Mouse (Mus musculus): ENCODE data around the gene Pemt.
"Not testable (repeated sequence)": the region's sequence is repeated elsewhere in the genome, so short reads cannot be mapped to it uniquely, and the experiment has no call there.

Gene Pemt

DNA sequence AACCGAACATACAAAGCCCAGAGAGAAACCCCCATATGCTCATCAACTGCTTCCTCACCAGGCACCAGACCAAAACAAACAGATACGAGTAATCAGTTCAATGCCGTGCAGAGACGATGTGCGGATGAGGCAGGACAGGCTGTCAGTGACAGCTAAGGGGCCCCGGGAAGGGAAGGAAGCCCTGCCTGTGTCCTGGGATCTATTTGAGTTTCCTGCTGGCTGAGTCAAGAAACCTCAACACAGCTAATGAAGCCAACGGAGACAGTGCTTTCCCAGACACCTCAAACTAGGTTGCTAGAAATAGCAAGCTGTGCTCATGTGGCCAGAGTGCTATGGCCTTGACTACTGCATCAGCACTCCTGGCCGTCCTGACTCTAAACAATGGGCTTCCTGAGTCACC, 54.9 kb downstream of the Pemt start:
- no peak for DNase-seq

DNA sequence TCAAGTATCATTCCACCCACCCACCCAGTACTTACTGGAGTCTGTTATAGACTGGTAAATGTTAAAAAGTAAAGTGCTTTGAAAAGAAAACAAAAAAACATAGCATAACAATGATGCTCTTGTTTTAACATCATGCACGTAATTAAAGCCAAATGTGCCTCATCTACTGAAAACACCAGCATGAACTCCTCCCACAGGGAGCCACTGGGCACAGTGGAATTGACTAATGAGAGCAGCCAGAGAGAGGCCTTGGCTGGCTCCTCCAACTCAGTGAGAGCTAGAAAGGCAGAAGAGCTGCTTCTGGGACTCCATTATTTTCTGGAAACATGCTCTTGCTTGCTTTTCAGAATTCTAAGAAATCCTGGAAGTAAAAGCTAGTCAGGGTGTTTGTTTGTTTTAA, 56.9 kb downstream of the Pemt start:
- DNase-seq = no peak

DNA sequence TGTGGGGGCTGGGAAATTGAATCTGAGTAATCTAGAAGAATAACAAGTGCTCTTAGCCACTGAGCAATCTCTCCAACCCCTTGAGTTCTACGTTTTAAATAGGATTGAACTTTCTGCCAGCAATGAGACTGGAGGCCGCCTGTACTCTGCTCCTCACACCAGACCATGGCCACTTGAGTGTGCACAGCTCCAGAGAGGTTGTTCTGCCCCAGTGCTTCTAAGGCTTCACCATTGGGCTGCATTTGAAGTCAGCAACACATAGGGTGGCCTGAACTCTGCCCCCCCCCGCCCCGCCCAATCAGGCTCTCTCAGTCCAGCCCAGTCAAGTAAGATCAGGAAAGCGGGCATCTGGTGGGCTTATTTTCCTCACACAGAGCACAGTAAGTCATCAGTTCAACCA, 68.5 kb downstream of the Pemt start:
- no peak for DNase-seq

- peak; percentile 93 for DNase-seq
These were observed 71.0 kb downstream of the Pemt start for GRCm38 (mm10) chr11:59975241-59975640.

DNA sequence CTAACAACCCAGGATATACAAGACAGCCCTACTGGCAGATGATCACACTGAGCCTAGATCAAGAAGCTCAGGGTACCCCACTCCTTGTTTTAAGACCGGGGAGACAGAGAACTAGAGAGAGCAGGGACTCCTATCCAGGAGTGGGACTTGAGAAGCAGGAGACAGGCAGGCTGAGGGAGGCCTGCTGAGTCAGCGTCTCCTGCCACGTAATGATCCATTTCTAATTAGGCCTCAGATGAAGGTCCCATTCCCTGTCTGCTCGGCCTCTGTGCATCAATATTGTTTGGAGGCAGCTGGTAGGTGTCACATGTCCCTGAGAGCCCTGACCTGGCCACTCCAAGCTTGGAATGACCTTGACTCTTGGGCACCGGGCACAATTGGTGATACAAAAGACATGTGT, 72.9 kb downstream of the Pemt start:
- no peak for DNase-seq

GRCm38 (mm10) chr11:59971691-59972090, 74.6 kb downstream of the Pemt start:
- DNase-seq = peak; percentile 44

- DNase-seq = no peak
These were observed 75.5 kb downstream of the Pemt start for GRCm38 (mm10) chr11:59970780-59971179.

- no peak for DNase-seq
These were observed 78.5 kb downstream of the Pemt start for GRCm38 (mm10) chr11:59967765-59968164.

DNA sequence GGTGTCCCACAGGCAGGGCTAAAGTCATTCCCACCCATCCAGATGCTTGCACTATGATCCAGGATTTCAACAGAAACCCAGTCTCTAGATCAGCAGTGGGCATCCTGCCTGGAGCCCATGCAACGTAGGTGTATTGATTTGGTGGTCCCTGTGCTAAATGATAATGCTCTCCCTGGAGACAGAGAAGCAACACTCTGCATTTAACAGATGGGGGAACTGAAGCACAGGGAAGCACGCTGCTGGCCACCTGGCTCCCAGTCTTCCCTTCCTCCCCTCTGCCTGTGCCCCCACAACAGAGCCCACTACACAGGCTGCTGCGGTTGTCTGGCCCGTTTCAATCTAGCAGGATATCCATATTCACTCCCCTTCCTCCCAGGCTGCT, 80.2 kb downstream of the Pemt start:
- no peak for DNase-seq

GRCm38 (mm10) chr11:59965227-59966101, 80.8 kb downstream of the Pemt start:
- DNase-seq = peak; percentile 88

- peak; percentile 79 for DNase-seq
These were observed 81.5 kb downstream of the Pemt start, which contains the start of gene Rasd1 for GRCm38 (mm10) chr11:59964818-59965217. Gene Rasd1, minus strand, starts transcription at chr11:59964944.

DNA sequence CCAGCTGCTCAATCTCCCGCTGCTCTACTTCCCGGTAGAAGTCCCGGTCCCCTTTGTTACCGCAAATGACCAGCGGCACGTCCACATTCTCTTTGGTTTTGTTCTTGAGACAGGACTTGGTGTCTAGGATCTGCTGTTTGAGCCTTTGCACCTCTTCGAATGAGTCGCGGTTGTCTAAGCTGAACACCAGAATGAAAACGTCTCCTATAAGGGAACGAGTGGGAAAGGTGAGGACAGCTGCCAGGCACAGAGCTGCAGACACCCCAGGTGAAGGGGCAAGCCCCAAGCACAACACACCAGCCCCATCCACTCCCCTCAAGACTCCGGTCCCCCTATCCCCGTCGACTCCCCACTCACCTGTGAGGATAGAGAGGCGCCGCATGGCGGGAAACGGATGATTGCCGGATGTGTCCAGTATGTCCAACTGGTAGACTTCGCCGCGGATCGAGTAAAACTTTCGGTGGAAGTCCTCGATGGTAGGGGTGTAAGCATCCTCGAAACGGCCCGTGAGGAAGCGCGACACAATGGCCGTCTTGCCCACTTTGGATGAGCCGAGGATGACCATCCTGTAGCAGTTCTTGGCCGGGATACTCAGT, 82.0 kb downstream of the Pemt start:
- DNase-seq = no peak

GRCm38 (mm10) chr11:59963364-59964162, 82.7 kb downstream of the Pemt start:
- peak; percentile 62 for DNase-seq

- DNase-seq = no peak
These were observed 83.7 kb downstream of the Pemt start for GRCm38 (mm10) chr11:59962590-59962989.

DNA sequence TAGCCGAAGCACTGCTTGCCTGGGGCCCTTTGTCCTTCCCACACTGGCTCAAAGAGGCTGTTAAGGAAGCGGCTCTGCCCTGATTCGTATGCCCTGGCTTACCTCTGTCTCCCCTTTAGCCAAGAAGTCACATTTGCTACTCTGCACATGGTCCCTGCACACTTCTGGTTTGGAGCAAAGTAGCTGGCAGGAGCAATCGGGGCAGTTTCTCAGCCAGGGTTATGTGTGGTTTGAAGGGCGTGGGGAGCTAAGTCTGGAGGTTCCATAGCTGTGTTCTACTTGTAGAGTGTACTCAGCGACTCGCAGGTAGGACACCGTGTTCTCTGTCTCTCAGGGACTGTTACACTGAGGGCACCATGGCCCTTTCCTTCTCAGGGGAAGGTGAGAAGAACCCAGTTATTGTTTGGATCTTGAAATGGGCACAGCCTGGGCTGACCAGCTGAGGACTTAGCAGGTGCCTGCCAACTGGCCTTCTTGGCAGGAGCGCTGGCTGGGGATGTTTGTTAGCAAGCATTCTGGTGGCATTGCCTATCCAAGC, 84.9 kb downstream of the Pemt start:
- DNase-seq = no peak

DNA sequence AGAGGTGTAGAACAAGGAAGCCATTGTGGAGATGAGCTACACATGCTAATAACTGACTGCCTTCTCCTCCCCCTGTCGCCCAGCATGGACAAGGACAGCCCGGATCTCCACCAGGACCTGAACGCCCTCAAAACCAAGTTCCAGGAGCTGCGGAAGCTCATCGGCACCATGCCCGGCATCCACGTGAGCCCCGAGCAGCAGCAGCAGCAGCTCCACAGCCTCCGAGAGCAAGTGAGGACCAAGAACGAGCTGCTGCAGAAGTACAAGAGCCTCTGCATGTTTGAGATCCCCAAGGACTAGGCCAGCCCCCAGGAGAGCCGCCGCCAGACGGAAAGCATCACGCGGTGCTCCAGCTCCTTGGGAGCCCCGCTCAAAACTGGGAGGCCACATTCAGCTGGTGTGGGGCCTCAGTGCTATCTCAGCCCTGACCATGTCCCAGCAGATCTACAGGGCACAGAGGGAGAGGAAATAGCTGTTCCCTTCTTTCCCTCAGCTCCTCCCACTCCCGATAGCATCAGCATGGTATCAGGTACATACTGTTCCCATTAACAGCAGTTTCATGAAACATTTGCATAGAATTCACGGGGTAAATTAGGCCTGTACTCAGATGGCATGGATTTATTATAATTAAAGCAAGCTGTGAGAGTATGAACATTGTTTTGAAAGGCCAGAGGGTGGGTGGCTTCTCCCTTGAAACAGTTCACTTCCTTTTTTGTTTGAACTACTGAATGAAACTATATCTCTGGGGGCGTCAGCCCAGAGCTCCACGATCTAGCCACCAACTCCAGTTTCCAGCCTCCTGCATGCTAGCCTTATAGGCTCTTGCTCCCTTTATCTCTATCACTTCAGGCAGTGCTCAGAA, 85.6 kb downstream of the Pemt start:
- no peak for DNase-seq

DNA sequence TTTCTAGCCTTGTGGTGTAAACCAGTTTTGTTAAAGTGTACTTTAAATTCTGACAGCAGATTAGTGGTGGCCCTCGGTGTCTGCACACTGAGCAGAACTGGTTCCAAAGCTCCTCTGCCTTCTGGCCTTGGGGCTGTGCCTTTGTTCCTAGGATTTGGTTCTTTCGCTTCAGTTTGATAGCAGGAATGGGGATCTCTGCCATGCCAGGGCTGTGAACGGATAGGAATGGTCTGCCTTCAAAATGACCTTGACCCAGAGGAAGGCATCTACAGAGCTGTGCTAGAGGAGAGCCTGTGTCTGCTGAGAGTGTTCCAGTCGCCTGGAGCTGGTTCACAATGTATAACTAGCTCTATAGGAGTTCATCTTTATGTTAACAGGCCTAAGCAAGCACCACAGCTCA, 86.8 kb downstream of the Pemt start:
- DNase-seq = no peak

GRCm38 (mm10) chr11:59956749-59957148, 89.5 kb downstream of the Pemt start:
- no peak for DNase-seq

- DNase-seq = no peak
These were observed 93.4 kb downstream of the Pemt start for GRCm38 (mm10) chr11:59952892-59953291.

- DNase-seq = no peak
These were observed 97.9 kb downstream of the Pemt start for GRCm38 (mm10) chr11:59948401-59948767.

GRCm38 (mm10) chr11:59947752-59948400, 98.4 kb downstream of the Pemt start, which contains the start of gene Med9:
Gene Med9, plus strand, starts transcription at chr11:59948206.
- DNase-seq = peak; percentile 97

DNA sequence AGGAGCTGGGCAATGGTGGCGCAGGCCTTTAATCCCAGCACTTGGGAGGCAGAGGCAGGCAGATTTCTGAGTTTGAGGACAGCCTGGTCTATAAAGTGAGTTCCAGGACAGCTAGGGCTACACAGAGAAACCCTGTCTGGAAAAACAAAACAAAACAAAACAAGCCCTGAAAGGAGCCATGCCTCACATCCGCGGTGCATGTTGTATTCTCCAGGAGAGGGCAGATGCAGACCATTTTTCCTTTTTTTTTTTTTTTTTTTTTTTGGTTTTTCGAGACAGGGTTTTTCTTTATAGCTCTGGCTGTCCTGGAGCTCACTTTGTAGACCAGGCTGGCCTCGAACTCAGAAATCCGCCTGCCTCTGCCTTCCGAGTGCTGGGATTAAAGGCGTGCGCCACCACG, 101.4 kb downstream of the Pemt start:
- not testable (repeated sequence) for DNase-seq
